Mouse (Mus musculus) gastrocnemius, postnatal 4 days (tissue): ENCODE measurements at regions not wholly inside any gene's neighbourhood (a gene's known extent, or its start where the extent isn't known, plus 50 kb on each side); places are given as distances from the start of the nearest gene placed in this dataset.

ENCODE experiments used
- DNase-seq, 2 experiments: peaks; one replicate each; pipeline ENCODE4 v3.0.0; 2021 to 2022; ENCODE audit warnings: low spot score in 2 of 2, mixed read lengths in 2 of 2

DNA sequence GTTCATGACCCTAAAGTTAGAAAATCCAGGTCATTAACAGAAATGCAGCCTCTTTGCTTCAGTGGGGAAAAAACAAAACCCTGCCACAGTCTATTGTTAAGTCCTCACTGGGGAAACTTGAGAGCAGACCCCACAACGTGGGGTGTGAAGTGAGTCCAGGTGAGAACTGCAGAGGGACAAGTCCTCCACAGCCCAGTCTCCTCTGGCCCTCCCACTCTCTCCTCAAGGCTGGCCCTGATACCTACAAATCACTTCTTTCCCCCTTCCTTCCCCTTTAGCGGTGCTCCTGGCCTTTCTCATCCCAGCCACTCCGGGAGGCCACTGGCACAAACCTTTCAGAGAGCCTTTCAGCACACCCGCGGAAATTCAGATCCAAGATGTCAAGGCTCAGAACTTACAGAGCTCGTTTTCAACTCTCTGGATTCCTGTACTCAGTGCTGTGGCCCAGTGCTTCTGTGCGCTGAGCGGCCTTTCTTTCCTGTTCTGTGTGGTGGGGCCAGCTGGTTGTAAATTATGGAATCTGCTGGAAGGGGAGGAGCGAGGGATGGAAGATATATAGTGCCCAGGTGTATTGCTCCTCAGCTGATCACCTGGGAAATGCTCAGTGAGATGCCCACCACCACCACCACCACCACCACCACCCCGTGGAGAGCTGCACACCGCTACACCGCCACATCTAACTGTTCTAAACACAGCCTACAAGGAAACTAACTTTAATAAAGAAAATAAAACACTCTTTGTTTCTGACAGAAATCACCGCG is 566.8 kb downstream of the 1700064H15Rik start:
- no peak for DNase-seq

DNA sequence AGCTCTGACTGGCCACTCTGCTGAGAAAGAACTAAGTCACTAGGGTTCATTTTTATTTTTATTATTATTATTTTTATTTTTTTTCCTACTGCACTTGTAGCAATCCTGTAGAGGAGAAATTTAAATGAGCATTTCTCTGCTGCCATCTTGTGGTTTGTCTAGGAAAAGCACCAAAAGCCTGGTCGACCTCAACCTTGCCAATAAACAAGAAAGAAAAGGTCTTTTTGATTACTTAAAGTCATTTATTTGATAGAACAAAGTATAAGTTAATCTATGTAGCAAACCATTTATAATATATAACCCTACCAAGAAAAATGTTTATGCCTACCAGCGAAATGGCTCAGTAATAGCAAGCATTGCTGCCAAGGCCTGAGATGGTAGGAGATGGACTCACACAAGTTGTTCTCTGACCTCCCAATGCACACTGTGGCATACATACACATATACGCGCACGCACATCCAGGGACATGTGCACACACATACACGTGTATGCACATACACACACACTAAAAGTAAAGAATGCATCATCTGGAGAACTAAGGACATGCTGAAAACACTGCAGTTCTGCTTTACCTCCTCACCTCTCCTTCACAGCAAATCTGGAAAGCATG is 566.1 kb downstream of the 1700064H15Rik start:
- peak in 1 of 2 experiments; percentile 17 for DNase-seq

GRCm38 (mm10) chr3:19067141-19067757 is 561.2 kb downstream of the 1700064H15Rik start:
- DNase-seq, result no peak
